Mouse (Mus musculus) hindbrain, embryonic 16.5 days (tissue): ENCODE data around the gene Trim28. TPM values are rescaled to one million over a fixed set of nuclear protein-coding genes. Genes with fewer than 3 reads are reported as not detected.

Experiments used
- ATAC-seq: fragments of 200-750 bp; cut with Nextera tagmentation; 2 replicates; pipeline ENCODE4 v1.8.0; 2017; ENCODE audit warnings: moderate TSS enrichment, moderate library complexity
- H3K27ac ChIP-seq: fragments of 300-500 bp; sonication (generic); 2 replicates; pipeline ENCODE4 v1.5.1; 2014; ENCODE audit warnings: low read depth, mild to moderate bottlenecking, control low read depth, low read length, moderate library complexity
- H3K27me3 ChIP-seq: fragments of 300-500 bp; sonication (generic); replicated peaks from 2 replicates; pipeline ENCODE4 v1.6.1; 2014; ENCODE audit warnings: low read length; ENCODE audit not compliant: control insufficient read depth, insufficient read depth
- H3K36me3 ChIP-seq: fragments of 300-500 bp; sonication (generic); 2 replicates; pipeline ENCODE4 v1.6.1; 2014; ENCODE audit warnings: mild to moderate bottlenecking, low read length, moderate library complexity, mixed read lengths; ENCODE audit not compliant: control insufficient read depth, insufficient read depth
- H3K4me1 ChIP-seq: fragments of 300-500 bp; sonication (generic); 2 replicates; pipeline ENCODE4 v1.6.1; 2014; ENCODE audit warnings: low read depth, low read length; ENCODE audit not compliant: control insufficient read depth, insufficient read depth
- H3K4me2 ChIP-seq: fragments of 300-500 bp; sonication (generic); 2 replicates; pipeline ENCODE4 v1.6.1; 2014; ENCODE audit warnings: mild to moderate bottlenecking, low read length, control low read depth, moderate library complexity
- H3K4me3 ChIP-seq: fragments of 300-500 bp; sonication (generic); 2 replicates; pipeline ENCODE4 v1.5.1; 2014; ENCODE audit warnings: mild to moderate bottlenecking, low read length, control low read depth, moderate library complexity
- H3K9ac ChIP-seq: fragments of 300-500 bp; sonication (generic); 2 replicates; pipeline ENCODE4 v1.6.1; 2014; ENCODE audit warnings: low read depth, mild to moderate bottlenecking, control low read depth, low read length, moderate library complexity
- H3K9me3 ChIP-seq: fragments of 300-500 bp; sonication (generic); 2 replicates; pipeline ENCODE4 v1.6.1; 2014; ENCODE audit warnings: mild to moderate bottlenecking, low read length, moderate library complexity; ENCODE audit not compliant: control insufficient read depth
- WGBS: fragments of 180-500 bp; shearing (Covaris S2); extraction: QIAGEN DNeasy Blood & Tissue Kit; methylation state at CpG from one replicate; pipeline ENCODE4 v1.1.7; 2014; 5-methylcytosine and 5-hydroxymethylcytosine counted together
- polyA plus RNA-seq: library from polyadenylated mRNA; unstranded; fragments of >200 nt; fragmentation: Nextera tagmentation; extraction: Ambion mirVana; gene quantifications from 2 replicates; pipeline ENCODE4 v1.2.1, GENCODE M21; 2015

Gene Trim28
- polyA plus RNA-seq, 1 experiment from 2014 or later, result 165 TPM

GRCm38 (mm10) chr7:12970906-12971305, 28.0 kb upstream of the Trim28 start:
- H3K36me3 ChIP-seq, result peaks cover 27% of the 10 kb centered on the region
- 94% methylated on average over 25 of the region's 25 CpGs for WGBS
- no peak overlapping the region for H3K4me3 ChIP-seq
- H3K9me3 ChIP-seq, result no peaks in the 10 kb centered on the region
- no peak overlapping the region for H3K9ac ChIP-seq
- no peaks in the 10 kb centered on the region for H3K27me3 ChIP-seq
- H3K27ac ChIP-seq, result no peak overlapping the region
- H3K4me1 ChIP-seq, result peaks cover 11% of the 10 kb centered on the region
- no peak for ATAC-seq
- no peak overlapping the region for H3K4me2 ChIP-seq

- H3K4me2 ChIP-seq, result peak within 1 kb of the TSS; percentile 73
Observed at GRCm38 (mm10) chr7:12977682-12978389, 21.1 kb upstream of the Trim28 start, which contains the start of gene Zfp446. Gene Zfp446 (plus strand): TSS chr7:12977848.

GRCm38 (mm10) chr7:12978931-12979722, 19.8 kb upstream of the Trim28 start:
- Histone ChIP-seq H3K4me3 (no peak overlapping the region), H3K4me1 (peaks cover 11% of the 10 kb centered on the region), H3K9ac (peak overlapping the region; percentile 76), H3K27ac (no peak overlapping the region; the same call in 1 of the 2 replicates), H3K27me3 (no peaks in the 10 kb centered on the region), H3K9me3 (no peaks in the 10 kb centered on the region), H3K4me2 (peak overlapping the region; percentile 73), H3K36me3 (no peaks in the 10 kb centered on the region)
- 87% methylated on average over 18 of the region's 18 CpGs for WGBS
- ATAC-seq, result no peak

More at GRCm38 (mm10) chr7:12977682-12978389, 21.1 kb upstream of the Trim28 start, which contains the start of gene Zfp446:
- Histone ChIP-seq H3K9me3 (no peaks in the 10 kb centered on the region), H3K36me3 (no peaks in the 10 kb centered on the region), H3K4me1 (peaks cover 11% of the 10 kb centered on the region), H3K27ac (peak within 1 kb of the TSS; percentile 97), H3K27me3 (no peaks in the 10 kb centered on the region), H3K4me3 (peak within 1 kb of the TSS; percentile 65), H3K9ac (peak within 1 kb of the TSS; percentile 76)
- 0% methylated on average over 49 of the region's 49 CpGs for WGBS
- peak; percentile 98 for ATAC-seq

GRCm38 (mm10) chr7:12979776-12980175, 19.1 kb upstream of the Trim28 start:
- no peak for ATAC-seq

GRCm38 (mm10) chr7:12980291-12980690, 18.6 kb upstream of the Trim28 start:
- no peak overlapping the region for H3K27ac ChIP-seq
- no peaks in the 10 kb centered on the region for H3K27me3 ChIP-seq
- H3K36me3 ChIP-seq, result no peaks in the 10 kb centered on the region
- peaks cover 11% of the 10 kb centered on the region for H3K4me1 ChIP-seq
- ATAC-seq, result no peak
- no peak overlapping the region for H3K9ac ChIP-seq
- no peak overlapping the region for H3K4me3 ChIP-seq
- whole genome bisulfite sequencing, result 84% methylated on average over 7 of the region's 7 CpGs
- no peak overlapping the region for H3K4me2 ChIP-seq
- H3K9me3 ChIP-seq, result no peaks in the 10 kb centered on the region

More at GRCm38 (mm10) chr7:12979776-12980175, 19.1 kb upstream of the Trim28 start:
- Histone ChIP-seq H3K9me3 (no peaks in the 10 kb centered on the region), H3K27ac (no peak overlapping the region), H3K4me1 (peaks cover 11% of the 10 kb centered on the region), H3K4me2 (no peak overlapping the region), H3K36me3 (no peaks in the 10 kb centered on the region), H3K9ac (no peak overlapping the region), H3K27me3 (no peaks in the 10 kb centered on the region), H3K4me3 (no peak overlapping the region)
- WGBS, result 77% methylated on average over 6 of the region's 6 CpGs

- H3K27ac ChIP-seq, result no peak overlapping the region
- no peak for ATAC-seq
- H3K4me3 ChIP-seq, result no peak overlapping the region
- no peaks in the 10 kb centered on the region for H3K27me3 ChIP-seq
- no peak overlapping the region for H3K9ac ChIP-seq
- WGBS, result 91% methylated on average over 1 of the region's 1 CpGs
- no peaks in the 10 kb centered on the region for H3K4me1 ChIP-seq
- no peaks in the 10 kb centered on the region for H3K9me3 ChIP-seq
- H3K36me3 ChIP-seq, result no peaks in the 10 kb centered on the region
- H3K4me2 ChIP-seq, result no peak overlapping the region
Observed at GRCm38 (mm10) chr7:12985724-12986123, 13.2 kb upstream of the Trim28 start.

GRCm38 (mm10) chr7:12986906-12987305, 12.0 kb upstream of the Trim28 start:
- Histone ChIP-seq H3K9ac (no peak overlapping the region), H3K27me3 (no peaks in the 10 kb centered on the region), H3K4me2 (no peak overlapping the region), H3K9me3 (no peaks in the 10 kb centered on the region), H3K4me3 (no peak overlapping the region), H3K27ac (no peak overlapping the region), H3K4me1 (no peaks in the 10 kb centered on the region), H3K36me3 (no peaks in the 10 kb centered on the region)
- no peak for ATAC-seq
- WGBS, result 89% methylated on average over 8 of the region's 8 CpGs

GRCm38 (mm10) chr7:12987409-12988189, 11.3 kb upstream of the Trim28 start:
- Histone ChIP-seq H3K4me2 (no peak overlapping the region), H3K4me3 (no peak overlapping the region), H3K36me3 (no peaks in the 10 kb centered on the region), H3K27ac (no peak overlapping the region), H3K9ac (no peak overlapping the region), H3K4me1 (no peaks in the 10 kb centered on the region), H3K27me3 (no peaks in the 10 kb centered on the region), H3K9me3 (no peaks in the 10 kb centered on the region)
- ATAC-seq, result no peak
- 86% methylated on average over 8 of the region's 8 CpGs for WGBS
